Mouse (Mus musculus) liver, adult 2 months (tissue): ENCODE data around the gene Atp4b.

Experiments used
- CTCF ChIP-seq: fragments of 200-500 bp; IDR thresholded peaks from 2 replicates; pipeline ENCODE4 v1.5.1; 2011; ENCODE audit warnings: low read depth, low read length, control low read depth
- POLR2A ChIP-seq: fragments of 200-500 bp; IDR thresholded peaks from 2 replicates; pipeline ENCODE4 v1.6.1; 2011; ENCODE audit warnings: low read length, control low read depth; ENCODE audit not compliant: insufficient read depth; ENCODE audit errors: extremely low read depth

DNA sequence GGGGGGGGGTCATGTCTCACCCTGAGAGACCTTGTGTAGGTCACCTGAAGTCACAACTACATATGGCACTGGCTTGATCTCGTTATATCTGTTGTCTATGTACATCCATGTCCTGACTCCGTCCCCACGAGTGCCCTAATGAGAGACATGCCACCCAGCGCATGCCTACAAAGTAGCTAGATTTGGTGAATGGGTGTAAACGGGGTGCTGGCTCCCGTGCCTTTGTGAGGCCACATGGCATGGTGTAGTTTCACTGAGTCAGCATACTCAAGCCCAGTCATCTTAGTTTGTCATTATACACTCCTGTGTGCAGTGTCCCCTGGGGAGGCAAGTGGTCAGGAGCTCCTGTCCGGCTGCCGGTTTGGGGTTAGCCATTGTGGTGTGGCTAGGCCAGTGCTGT, 56.0 kb downstream of the Atp4b start:
- no peak for TF ChIP-seq CTCF
- no peak for TF ChIP-seq POLR2A
